Mouse (Mus musculus) limb, embryonic 10.5 days (tissue): ENCODE results near the gene Slc2a3. TPM values are rescaled to one million over a fixed set of nuclear protein-coding genes. Genes with fewer than 3 reads are reported as not detected.

Experiments used
- DNase-seq: peaks from one replicate; pipeline ENCODE4 v3.0.0-alpha.2; 2017; ENCODE audit warnings: low spot score
- H3K27ac ChIP-seq: fragments of 300-500 bp; sonication (generic); 2 replicates; pipeline ENCODE4 v1.5.1; 2016; ENCODE audit warnings: mild to moderate bottlenecking
- H3K27me3 ChIP-seq: fragments of 300-500 bp; sonication (generic); 2 replicates; pipeline ENCODE4 v1.6.1; 2016; ENCODE audit warnings: low read depth, mild to moderate bottlenecking; ENCODE audit not compliant: poor library complexity, severe bottlenecking
- H3K36me3 ChIP-seq: fragments of 300-500 bp; sonication (generic); 2 replicates; pipeline ENCODE4 v1.6.1; 2016; ENCODE audit warnings: mild to moderate bottlenecking, moderate library complexity
- H3K4me1 ChIP-seq: fragments of 300-500 bp; sonication (generic); 2 replicates; pipeline ENCODE4 v1.6.1; 2016
- H3K4me3 ChIP-seq: fragments of 300-500 bp; sonication (generic); 2 replicates; pipeline ENCODE4 v1.5.1; 2016; ENCODE audit warnings: mild to moderate bottlenecking, moderate library complexity
- H3K9me3 ChIP-seq: fragments of 300-500 bp; sonication (generic); replicated peaks from 2 replicates; pipeline ENCODE4 v1.6.1; 2016; ENCODE audit warnings: mild to moderate bottlenecking
- WGBS: fragments of 180-500 bp; shearing (Covaris S2); methylation state at CpG from one replicate; pipeline ENCODE4 v1.1.7; 2016; 5-methylcytosine and 5-hydroxymethylcytosine counted together
- polyA plus RNA-seq: library from polyadenylated mRNA; unstranded; fragments of >200 nt; fragmentation: Nextera tagmentation; extraction: Ambion mirVana; gene quantifications from 2 replicates; pipeline ENCODE4 v1.2.1, GENCODE M21; 2016

Slc2a3 gene
- polyA plus RNA-seq, 1 experiment from 2014 or later: 74.0 TPM

DNA sequence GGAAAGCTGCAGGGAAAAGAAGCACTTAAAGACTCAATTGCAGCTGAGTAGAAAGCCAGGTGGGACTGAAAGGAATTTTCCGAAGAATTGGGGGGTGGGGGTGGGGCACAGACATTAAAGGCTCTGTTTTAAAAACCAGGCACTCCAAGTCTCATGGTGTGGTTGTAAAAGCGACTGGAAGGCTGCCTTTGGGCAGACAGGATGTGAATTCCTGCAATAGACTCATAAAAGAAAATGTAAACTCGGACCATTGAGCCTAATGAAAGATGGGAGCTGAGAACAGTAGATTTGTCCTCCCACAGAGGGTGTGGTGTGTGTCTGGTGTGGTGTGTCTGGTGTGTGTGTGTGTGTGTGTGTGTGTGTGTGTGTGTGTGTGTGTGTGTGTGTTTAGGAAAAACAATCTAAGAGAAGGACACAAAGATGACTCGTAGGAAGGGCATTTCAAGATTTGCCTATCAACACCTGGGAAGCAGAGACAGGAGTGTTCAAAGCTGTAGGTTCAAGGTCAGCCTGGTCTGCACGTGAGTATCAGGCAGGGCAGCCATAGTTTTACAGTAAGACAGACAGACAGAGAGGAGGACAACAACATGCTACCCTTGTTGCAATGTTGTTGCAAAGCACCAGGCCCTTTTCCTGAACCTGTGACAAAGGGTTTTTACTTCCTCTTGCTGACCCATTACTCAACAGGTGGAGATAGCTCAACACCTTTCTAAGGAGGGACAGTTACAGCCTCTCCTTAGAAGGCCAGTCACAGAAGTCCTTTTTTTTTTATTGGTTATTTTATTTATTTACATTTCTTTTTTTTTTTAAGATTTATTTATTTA, 35.1 kb downstream of the Slc2a3 start:
- H3K36me3 ChIP-seq: no peaks in the 10 kb centered on the region
- 14% methylated on average over 5 of the region's 5 CpGs for WGBS
- no peak for DNase-seq
- H3K4me1 ChIP-seq: peaks cover 48% of the 10 kb centered on the region
- no peak overlapping the region for H3K4me3 ChIP-seq
- H3K9me3 ChIP-seq: no peaks in the 10 kb centered on the region
- peak overlapping the region; percentile 87 for H3K27ac ChIP-seq
- peaks cover 25% of the 10 kb centered on the region for H3K27me3 ChIP-seq

DNA sequence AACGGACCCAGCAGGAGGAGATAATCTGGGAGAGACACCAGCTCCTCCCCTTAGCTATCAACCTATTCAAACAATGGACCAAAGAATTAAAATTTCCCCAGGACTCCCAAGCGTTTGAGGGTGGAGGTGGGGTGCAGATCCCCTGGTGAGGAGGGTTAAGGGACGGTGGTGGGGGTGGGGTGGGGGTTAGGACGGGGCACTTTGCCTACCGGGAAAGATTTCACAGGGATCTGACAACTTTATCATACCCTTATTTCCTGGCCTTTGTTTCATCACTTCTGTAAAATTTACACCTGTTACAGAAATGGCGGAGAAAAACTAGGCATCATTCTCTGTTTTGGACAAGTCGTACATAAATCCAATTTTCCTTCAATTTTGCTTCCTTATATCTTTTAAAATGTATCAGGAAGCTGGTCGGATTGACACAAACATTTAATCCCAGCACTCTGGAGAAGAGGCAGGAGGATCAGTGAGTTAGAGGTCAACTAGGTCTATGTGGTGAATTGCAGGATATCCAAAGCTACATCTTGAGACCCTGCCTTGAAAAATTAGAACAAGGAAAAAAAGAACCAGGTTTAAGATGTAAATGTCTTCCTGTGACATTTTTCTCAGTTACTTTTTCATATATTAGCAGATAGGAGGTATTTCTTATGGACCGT, 36.0 kb downstream of the Slc2a3 start:
- peaks cover 53% of the 10 kb centered on the region for H3K4me1 ChIP-seq
- H3K9me3 ChIP-seq: no peaks in the 10 kb centered on the region
- H3K27me3 ChIP-seq: peaks cover 25% of the 10 kb centered on the region
- H3K27ac ChIP-seq: peak overlapping the region; percentile 87
- H3K4me3 ChIP-seq: peak overlapping the region; percentile 60
- H3K36me3 ChIP-seq: no peaks in the 10 kb centered on the region
- WGBS: 7% methylated on average over 9 of the region's 9 CpGs
- no peak for DNase-seq

DNA sequence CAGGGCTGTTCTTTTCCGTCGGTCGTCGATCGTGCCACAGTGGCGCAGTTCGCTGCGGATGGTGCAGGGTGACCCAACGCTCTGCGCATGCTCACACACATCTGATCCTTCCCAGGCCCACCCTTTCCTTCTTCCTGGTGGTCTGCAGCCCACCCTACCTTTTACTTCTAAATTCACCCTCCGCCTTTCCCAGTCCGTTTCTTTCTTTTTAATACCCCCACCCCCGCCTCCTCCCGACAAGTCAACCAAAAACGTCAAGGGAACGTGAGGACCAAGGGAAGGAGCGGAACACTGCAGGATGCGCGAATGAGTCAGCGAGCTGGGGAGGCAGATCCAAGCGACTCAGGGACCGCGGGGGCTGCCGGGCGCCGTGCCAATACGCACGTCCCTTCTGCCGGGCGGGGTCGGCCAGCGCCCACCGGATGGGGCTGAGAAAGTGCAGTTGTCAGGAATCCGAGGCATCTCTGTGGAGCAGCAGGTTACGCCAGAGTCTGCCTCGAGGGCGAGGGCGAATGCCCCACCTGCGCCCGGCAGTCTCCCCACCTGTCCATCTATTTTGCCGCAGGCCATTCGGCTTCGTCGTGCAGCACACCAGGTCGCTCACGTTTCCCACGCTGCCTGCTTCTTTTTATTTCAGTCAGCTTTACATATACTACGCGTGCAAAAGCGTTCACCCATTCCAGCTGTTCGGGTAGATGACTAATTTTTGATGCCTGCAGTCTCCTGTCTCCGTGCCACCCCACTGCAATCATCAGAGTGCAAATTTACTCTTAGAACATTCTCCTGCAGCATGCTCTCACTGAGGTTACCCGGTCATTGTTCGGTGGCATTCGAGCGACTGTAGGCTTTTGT, 36.8 kb downstream of the Slc2a3 start:
- Histone ChIP-seq H3K36me3 (no peaks in the 10 kb centered on the region), H3K27ac (peak overlapping the region; percentile 87), H3K4me1 (peaks cover 49% of the 10 kb centered on the region), H3K4me3 (peak overlapping the region; percentile 60), H3K27me3 (peaks cover 25% of the 10 kb centered on the region), H3K9me3 (no peaks in the 10 kb centered on the region)
- DNase-seq: peak; percentile 76
- WGBS: under 1% methylated on average over 56 of the region's 56 CpGs

DNA sequence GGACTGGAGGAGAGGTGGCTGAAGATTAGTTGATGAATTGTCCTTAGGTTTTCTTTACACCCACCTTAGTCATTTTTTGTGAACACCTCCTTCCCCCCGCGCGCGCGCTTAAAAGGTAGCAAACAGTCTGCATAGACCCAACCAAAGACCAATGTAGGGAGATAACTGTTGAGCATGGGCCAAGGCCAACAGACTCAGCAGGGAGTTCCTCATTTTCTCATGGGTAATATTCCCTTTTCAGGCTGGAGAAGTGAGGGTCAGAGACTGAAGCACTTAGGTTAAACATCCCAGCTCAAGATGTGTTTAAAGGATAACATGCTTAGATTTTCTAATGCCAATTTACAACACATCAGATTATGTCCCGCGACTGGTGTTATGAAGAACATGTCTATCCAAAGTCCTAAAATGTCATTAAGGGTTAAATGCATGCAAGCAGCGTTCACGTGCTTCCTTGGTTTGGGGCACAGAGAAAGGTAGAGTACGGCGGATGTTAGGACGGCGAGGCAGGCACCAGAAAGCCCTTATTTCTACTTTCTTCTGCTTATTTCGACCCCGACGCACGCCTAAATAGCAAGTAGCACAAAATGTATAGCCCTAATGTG, 37.5 kb downstream of the Slc2a3 start:
- H3K4me1 ChIP-seq: peaks cover 48% of the 10 kb centered on the region
- no peaks in the 10 kb centered on the region for H3K9me3 ChIP-seq
- no peaks in the 10 kb centered on the region for H3K36me3 ChIP-seq
- H3K27ac ChIP-seq: peak overlapping the region; percentile 87
- 39% methylated on average over 17 of the region's 17 CpGs for WGBS
- DNase-seq: no peak
- H3K27me3 ChIP-seq: peaks cover 25% of the 10 kb centered on the region
- peak overlapping the region; percentile 60 for H3K4me3 ChIP-seq

DNA sequence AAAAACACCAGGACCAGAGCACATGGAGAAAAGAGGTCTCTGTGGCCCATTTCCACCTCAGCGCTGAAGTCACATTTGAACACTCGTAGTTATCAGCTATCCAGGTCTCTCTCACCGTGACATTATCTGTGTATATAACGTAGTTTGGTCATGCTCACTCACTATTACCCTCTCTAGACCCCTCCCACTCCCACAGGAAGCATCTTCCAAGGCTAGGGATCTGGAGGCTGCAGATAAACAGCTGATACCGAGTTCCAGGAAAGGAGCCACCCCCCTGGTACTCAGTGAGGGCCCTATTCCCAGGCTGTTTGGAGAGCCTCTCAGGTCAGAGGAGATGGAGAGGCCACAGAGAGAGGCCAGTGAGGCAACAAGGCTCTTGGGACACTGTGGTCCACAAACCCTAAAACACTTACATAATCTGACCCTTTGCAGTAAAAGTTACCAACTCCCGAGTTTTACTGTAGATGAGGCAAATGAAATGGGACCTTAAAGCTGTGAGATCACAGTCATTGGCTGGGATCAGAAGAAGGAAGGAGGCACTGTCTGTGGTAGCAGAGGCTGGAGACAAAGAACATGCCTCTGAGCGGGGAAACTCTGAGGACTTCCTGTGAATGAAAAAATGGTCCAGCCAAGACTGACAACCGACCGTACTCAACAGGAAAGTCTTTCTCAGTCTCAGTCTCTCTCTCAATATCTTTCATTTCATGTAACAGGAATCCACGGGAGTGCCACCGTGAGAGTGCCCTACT, 38.3 kb downstream of the Slc2a3 start:
- Histone ChIP-seq H3K4me1 (peaks cover 41% of the 10 kb centered on the region), H3K9me3 (no peaks in the 10 kb centered on the region), H3K27ac (peak overlapping the region; percentile 30; the same call in 1 of the 2 replicates), H3K4me3 (no peak overlapping the region), H3K27me3 (peaks cover 25% of the 10 kb centered on the region), H3K36me3 (no peaks in the 10 kb centered on the region)
- DNase-seq: no peak
- 72% methylated on average over 11 of the region's 11 CpGs for WGBS

DNA sequence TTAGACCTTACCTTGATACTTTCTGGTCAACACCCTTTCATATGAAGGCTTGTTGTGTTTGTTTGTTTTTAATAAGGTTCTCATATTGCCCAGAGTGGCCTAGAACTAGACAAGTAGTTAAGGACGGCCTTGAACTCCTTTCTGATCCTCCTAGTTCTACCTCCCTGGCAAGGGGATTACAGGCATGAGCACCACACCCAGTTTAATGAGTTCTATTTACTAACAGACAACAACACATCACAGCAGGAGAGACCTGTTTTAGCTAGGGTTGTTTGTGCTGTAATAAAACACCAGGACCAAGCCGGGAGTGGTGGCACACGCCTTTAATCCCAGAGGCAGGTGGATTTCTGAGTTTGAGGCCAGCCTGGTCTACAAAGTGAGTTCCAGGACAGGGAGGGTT, 39.0 kb downstream of the Slc2a3 start:
- H3K4me3 ChIP-seq: no peak overlapping the region
- no peak for DNase-seq
- WGBS: 66% methylated on average over 3 of the region's 3 CpGs
- H3K9me3 ChIP-seq: no peaks in the 10 kb centered on the region
- peaks cover 39% of the 10 kb centered on the region for H3K4me1 ChIP-seq
- peaks cover 25% of the 10 kb centered on the region for H3K27me3 ChIP-seq
- H3K27ac ChIP-seq: no peak overlapping the region
- H3K36me3 ChIP-seq: no peaks in the 10 kb centered on the region

DNA sequence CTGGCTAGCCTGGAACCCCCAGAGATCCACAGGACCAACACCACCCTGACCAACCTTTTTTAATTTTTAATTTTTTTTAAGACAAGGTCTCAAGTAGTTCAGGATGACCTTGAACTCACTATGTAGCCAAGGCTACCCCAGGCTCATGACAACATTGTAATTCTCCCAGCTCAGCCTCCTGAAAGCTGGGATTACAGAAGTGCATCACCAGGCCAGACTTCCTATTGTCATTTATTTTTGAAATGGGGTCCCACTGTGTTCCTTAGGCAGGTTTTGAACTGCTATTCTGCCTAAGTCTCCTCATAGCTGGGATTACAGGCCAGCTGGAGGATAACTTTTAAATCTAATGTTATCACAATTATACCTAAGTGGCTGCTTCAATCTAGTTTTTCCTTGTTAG, 39.5 kb downstream of the Slc2a3 start:
- Histone ChIP-seq H3K27me3 (peaks cover 25% of the 10 kb centered on the region), H3K27ac (no peak overlapping the region), H3K9me3 (no peaks in the 10 kb centered on the region), H3K4me3 (no peak overlapping the region), H3K36me3 (no peaks in the 10 kb centered on the region), H3K4me1 (peaks cover 39% of the 10 kb centered on the region)
- DNase-seq: no peak

DNA sequence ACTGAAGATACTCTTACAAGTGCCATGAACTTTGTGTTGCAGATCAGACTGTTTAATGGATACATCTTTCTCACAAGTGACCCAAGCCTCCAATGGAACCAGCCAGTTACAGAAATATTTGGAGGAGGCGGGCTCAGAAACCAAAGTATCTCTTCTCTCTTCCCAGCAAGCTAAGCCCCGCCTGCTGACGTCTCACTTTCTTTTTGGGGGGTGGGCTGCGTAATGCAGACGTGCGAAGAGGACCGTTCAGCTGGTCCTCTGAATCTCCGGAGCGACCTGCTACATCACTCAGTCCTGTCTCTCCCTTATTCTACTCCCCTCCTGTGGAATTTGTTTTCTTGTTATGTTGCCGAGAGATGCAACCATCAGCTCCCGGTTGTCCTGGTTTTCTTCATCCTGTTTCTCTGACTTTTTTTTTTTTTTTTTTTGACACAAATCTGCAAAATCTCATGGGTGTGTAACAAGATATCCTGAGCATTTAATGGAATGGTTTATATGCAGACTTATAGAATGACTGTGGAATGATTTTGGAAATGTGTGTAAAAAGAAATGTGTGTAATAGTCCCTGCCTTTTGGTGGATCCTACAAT, 40.3 kb downstream of the Slc2a3 start:
- peaks cover 33% of the 10 kb centered on the region for H3K4me1 ChIP-seq
- 2% methylated on average over 11 of the region's 11 CpGs for WGBS
- H3K9me3 ChIP-seq: no peaks in the 10 kb centered on the region
- H3K4me3 ChIP-seq: peak overlapping the region; percentile 43
- peak overlapping the region; percentile 42; the same call in 1 of the 2 replicates for H3K27ac ChIP-seq
- no peaks in the 10 kb centered on the region for H3K36me3 ChIP-seq
- H3K27me3 ChIP-seq: peaks cover 25% of the 10 kb centered on the region
- DNase-seq: peak; percentile 60

DNA sequence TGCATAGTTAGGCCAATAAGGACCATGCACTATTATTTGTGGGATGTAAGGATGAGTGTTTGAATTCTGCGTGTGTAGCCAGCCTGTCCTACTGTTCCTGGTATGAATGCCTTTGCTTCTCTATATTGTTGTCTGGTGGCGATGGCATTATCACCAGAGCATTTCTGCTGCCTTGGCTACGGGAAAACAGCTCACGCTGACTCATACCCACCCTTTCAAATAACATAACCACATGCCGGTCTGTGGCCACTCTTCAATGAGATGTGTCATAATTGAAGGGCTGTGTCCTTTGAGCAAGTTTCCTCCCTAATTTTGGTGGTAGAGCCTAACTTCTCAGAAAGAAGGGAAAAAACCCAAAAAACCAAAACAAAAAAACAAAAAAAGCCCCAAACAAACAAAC, 42.7 kb downstream of the Slc2a3 start:
- 91% methylated on average over 5 of the region's 5 CpGs for WGBS
- H3K36me3 ChIP-seq: no peaks in the 10 kb centered on the region

DNA sequence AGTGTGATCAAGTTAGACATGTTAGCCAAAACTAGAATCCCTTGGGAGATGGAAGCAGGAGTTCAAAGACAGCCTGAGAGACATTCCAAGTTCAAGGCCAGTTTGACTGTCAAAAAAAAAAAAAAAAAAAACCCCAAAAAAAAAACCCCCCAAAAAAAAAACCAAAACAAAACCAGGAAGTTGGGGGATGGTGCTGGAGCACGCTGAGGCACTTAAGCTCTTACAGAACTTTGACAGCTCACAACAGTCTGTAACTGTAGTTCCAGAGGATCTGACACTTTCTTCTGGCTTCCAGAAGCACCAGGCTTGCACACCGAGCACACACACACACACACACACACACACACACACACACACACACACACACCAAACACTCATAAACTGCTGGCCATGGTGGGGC, 45.5 kb downstream of the Slc2a3 start:
- 64% methylated on average over 2 of the region's 2 CpGs for WGBS
- H3K4me1 ChIP-seq: peaks cover 3% of the 10 kb centered on the region; the same call in 1 of the 2 replicates
- no peaks in the 10 kb centered on the region for H3K36me3 ChIP-seq
- no peak overlapping the region for H3K4me3 ChIP-seq
- no peaks in the 10 kb centered on the region for H3K27me3 ChIP-seq
- no peak overlapping the region for H3K27ac ChIP-seq
- no peaks in the 10 kb centered on the region for H3K9me3 ChIP-seq
- no peak for DNase-seq

More for the DNA sequence above, 42.7 kb downstream of the Slc2a3 start:
- H3K4me1 ChIP-seq: peaks cover 10% of the 10 kb centered on the region; the same call in 1 of the 2 replicates
- no peak overlapping the region for H3K4me3 ChIP-seq
- no peaks in the 10 kb centered on the region for H3K9me3 ChIP-seq
- peaks cover 13% of the 10 kb centered on the region for H3K27me3 ChIP-seq
- H3K27ac ChIP-seq: no peak overlapping the region
- DNase-seq: no peak

DNA sequence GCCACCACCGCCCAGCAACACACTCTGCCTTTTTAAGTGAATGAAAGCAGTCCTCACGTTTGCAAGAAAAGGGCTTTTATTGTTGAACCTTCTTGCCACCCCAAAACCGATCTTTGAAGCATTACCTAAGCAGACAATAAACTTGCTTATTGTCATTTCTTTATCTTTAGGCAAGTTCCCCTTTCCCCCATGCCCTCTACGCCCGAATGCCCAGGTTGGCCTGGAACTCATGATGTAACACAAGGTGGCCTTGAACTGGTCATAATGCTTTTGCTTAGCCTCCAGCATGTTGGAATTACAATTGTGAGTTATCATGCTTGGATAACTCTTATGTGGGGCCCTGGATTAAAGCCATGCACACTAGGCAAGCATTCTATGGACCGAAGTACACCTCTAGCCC, 50.9 kb downstream of the Slc2a3 start:
- WGBS: 86% methylated on average over 6 of the region's 6 CpGs
- Histone ChIP-seq H3K27me3 (peaks cover 2% of the 10 kb centered on the region; the same call in 1 of the 2 replicates), H3K27ac (no peak overlapping the region)

More for the DNA sequence above, 50.9 kb downstream of the Slc2a3 start:
- no peaks in the 10 kb centered on the region for H3K9me3 ChIP-seq
- no peaks in the 10 kb centered on the region for H3K4me1 ChIP-seq
- no peak for DNase-seq
- no peak overlapping the region for H3K4me3 ChIP-seq
- H3K36me3 ChIP-seq: no peaks in the 10 kb centered on the region
